Mouse (Mus musculus): ENCODE measurements around the gene Cinp. TPM values are rescaled to one million over a fixed set of nuclear protein-coding genes. Genes with fewer than 3 reads are reported as not detected.

Gene Cinp
- total and polyA plus RNA-seq, 3 experiments: 162 to 210 TPM; not detected in 1

GRCm38 (mm10) chr12:110864008-110864407, 24.9 kb downstream of the Cinp start:
- H3K27ac ChIP-seq (ENCODE audit: control insufficient read depth, low read depth, low read length): no peak overlapping the region
- H3K4me1 ChIP-seq (ENCODE audit: control insufficient read depth in 1 of 2, insufficient read depth in 2 of 2, low read length in 2 of 2): peaks cover 5 to 22% of the 10 kb centered on the region in 2 experiments
- TF ChIP-seq ZMIZ1 (IDR thresholded peaks at IDR 0.05; ENCODE audit: low read depth, low read length) (no peak), TAL1 (IDR thresholded peaks at IDR 0.05; ENCODE audit: low read length) (no peak), UBTF (IDR thresholded peaks at IDR 0.05; ENCODE audit: borderline replicate concordance, insufficient read depth, low read depth, low read length) (no peak), MXI1 (IDR thresholded peaks at IDR 0.05; ENCODE audit: low read depth, low read length) (no peak), MEF2A (IDR thresholded peaks at IDR 0.05; ENCODE audit: extremely low read depth, insufficient replicate concordance, low read depth, low read length, poor library complexity, severe bottlenecking) (no peak), ELF1 (IDR thresholded peaks at IDR 0.05; ENCODE audit: low read depth, low read length) (no peak), GABPA (IDR thresholded peaks at IDR 0.05; ENCODE audit: low read depth, low read length) (no peak), RCOR1 (IDR thresholded peaks at IDR 0.05; ENCODE audit: low read depth, low read length) (no peak), USF1 (IDR thresholded peaks at IDR 0.05; ENCODE audit: low read depth, low read length) (no peak), MAFK (IDR thresholded peaks at IDR 0.05; ENCODE audit: borderline replicate concordance, low read depth, low read length) (no peak), TCF12 (IDR thresholded peaks at IDR 0.05; ENCODE audit: low read depth, low read length) (no peak), MYB (IDR thresholded peaks at IDR 0.05; ENCODE audit: low read depth, low read length) (no peak), GATA1 (IDR thresholded peaks at IDR 0.05; ENCODE audit: low read depth, low read length) (no peak), JUND (IDR thresholded peaks at IDR 0.05; ENCODE audit: low read depth, low read length) (no peak), NELFE (IDR thresholded peaks at IDR 0.05; ENCODE audit: low read depth, low read length) (no peak), MAX (IDR thresholded peaks at IDR 0.05; ENCODE audit: low read length) (no peak), TBP (IDR thresholded peaks at IDR 0.05; ENCODE audit: low read depth, low read length) (no peak), MYC (IDR thresholded peaks at IDR 0.05; ENCODE audit: low read depth, low read length) (no peak), E2F4 (IDR thresholded peaks at IDR 0.05; ENCODE audit: borderline replicate concordance, low read depth, low read length) (no peak), SIN3A (IDR thresholded peaks at IDR 0.05; ENCODE audit: low read length) (no peak)
- no peak overlapping the region for H3K4me3 ChIP-seq (ENCODE audit: control insufficient read depth in 1 of 2, insufficient read depth in 1 of 2, low read depth in 2 of 2, low read length in 2 of 2)
- no peaks in the 10 kb centered on the region for H3K27me3 ChIP-seq (ENCODE audit: control insufficient read depth in 1 of 2, insufficient read depth in 2 of 2, low read length in 2 of 2)
- H3K36me3 ChIP-seq (ENCODE audit: control insufficient read depth in 1 of 2, insufficient read depth in 2 of 2, low read length in 2 of 2): peaks cover 0 to 11% of the 10 kb centered on the region in 2 experiments; a peak in 3 of 4 replicates
- H3K79me2 ChIP-seq (ENCODE audit: control insufficient read depth, insufficient read depth, low read length, poor library complexity): no peaks in the 10 kb centered on the region
- H3K9ac ChIP-seq (ENCODE audit: control insufficient read depth, low read depth, low read length, poor library complexity, severe bottlenecking): no peak overlapping the region
- DNase-seq (ENCODE audit: low read depth, low spot score): no peak
- no peaks in the 10 kb centered on the region for H3K9me3 ChIP-seq (replicated peaks; ENCODE audit: insufficient read depth, low read length)

DNA sequence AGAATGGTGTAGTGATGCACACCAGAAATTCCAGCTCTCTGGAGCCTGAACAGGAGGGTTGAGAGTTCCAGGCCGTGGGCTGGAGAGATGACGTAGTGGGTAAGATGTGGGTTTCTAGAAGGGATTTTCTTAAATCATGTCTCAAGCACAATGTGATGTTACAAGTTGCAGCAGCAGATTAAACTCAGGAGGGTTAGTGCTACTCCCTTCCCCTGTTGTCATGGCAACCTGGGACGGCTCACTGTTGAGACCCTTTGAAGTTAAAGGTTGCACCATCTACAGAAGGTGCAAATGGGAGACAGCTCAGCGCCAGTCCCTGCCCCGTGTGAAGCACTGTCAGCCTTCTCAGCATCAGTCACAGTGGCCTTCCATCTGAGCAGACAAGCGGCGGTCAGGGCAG, 27.7 kb downstream of the Cinp start:
- Histone ChIP-seq H3K9me3 (replicated peaks; ENCODE audit: insufficient read depth, low read length) (no peaks in the 10 kb centered on the region), H3K4me3 (ENCODE audit: control insufficient read depth in 1 of 2, insufficient read depth in 1 of 2, low read depth in 2 of 2, low read length in 2 of 2) (no peak overlapping the region), H3K4me1 (ENCODE audit: control insufficient read depth in 1 of 2, insufficient read depth in 2 of 2, low read length in 2 of 2) (peaks cover 6 to 32% of the 10 kb centered on the region in 2 experiments), H3K36me3 (ENCODE audit: control insufficient read depth in 1 of 2, insufficient read depth in 2 of 2, low read length in 2 of 2) (peaks cover 0 to 20% of the 10 kb centered on the region in 2 experiments; a peak in 3 of 4 replicates), H3K27ac (ENCODE audit: control insufficient read depth, low read depth, low read length) (no peak overlapping the region), H3K79me2 (ENCODE audit: control insufficient read depth, insufficient read depth, low read length, poor library complexity) (no peaks in the 10 kb centered on the region), H3K27me3 (ENCODE audit: control insufficient read depth in 1 of 2, insufficient read depth in 2 of 2, low read length in 2 of 2) (no peaks in the 10 kb centered on the region), H3K9ac (ENCODE audit: control insufficient read depth, low read depth, low read length, poor library complexity, severe bottlenecking) (no peak overlapping the region)
- DNase-seq (ENCODE audit: low read depth, low spot score): no peak
- no peak for TF ChIP-seq MAX (IDR thresholded peaks at IDR 0.05; ENCODE audit: low read length)
- TF ChIP-seq USF1 (IDR thresholded peaks at IDR 0.05; ENCODE audit: low read depth, low read length): no peak
- no peak for TF ChIP-seq MAFK (IDR thresholded peaks at IDR 0.05; ENCODE audit: borderline replicate concordance, low read depth, low read length)
- TF ChIP-seq MAZ (IDR thresholded peaks at IDR 0.05; ENCODE audit: low read depth, low read length): no peak
- TF ChIP-seq MXI1 (IDR thresholded peaks at IDR 0.05; ENCODE audit: low read depth, low read length): no peak
- no peak for TF ChIP-seq JUND (IDR thresholded peaks at IDR 0.05; ENCODE audit: low read depth, low read length)
- no peak for TF ChIP-seq MYC (IDR thresholded peaks at IDR 0.05; ENCODE audit: low read depth, low read length)
- no peak for TF ChIP-seq ETS1 (IDR thresholded peaks at IDR 0.05; ENCODE audit: low read depth, low read length)
- TF ChIP-seq CHD1 (IDR thresholded peaks at IDR 0.05; ENCODE audit: low read depth, low read length): no peak
- TF ChIP-seq MEF2A (IDR thresholded peaks at IDR 0.05; ENCODE audit: extremely low read depth, insufficient replicate concordance, low read depth, low read length, poor library complexity, severe bottlenecking): no peak
- no peak for TF ChIP-seq MYB (IDR thresholded peaks at IDR 0.05; ENCODE audit: low read depth, low read length)
- TF ChIP-seq CTCF (IDR thresholded peaks at IDR 0.05 in 2 of 3, conservative IDR thresholded peaks at IDR 0.05 in 1 of 3; ENCODE audit: control insufficient read depth in 1 of 3, insufficient read depth in 1 of 3, low read depth in 2 of 3, low read length in 3 of 3, poor library complexity in 1 of 3, severe bottlenecking in 1 of 3): no peak
- TF ChIP-seq POLR2A (IDR thresholded peaks at IDR 0.05; ENCODE audit: control insufficient read depth in 1 of 2, insufficient read depth in 1 of 2, low read depth in 1 of 2, low read length in 2 of 2, poor library complexity in 1 of 2): no peak
- TF ChIP-seq KAT2A (conservative IDR thresholded peaks at IDR 0.05; ENCODE audit: low read depth, low read length): no peak
